ENCODE assay signal across 8 mouse cellular contexts in genomic region chr6:92184178-92184577, GRCm38 (mm10). TPM values are rescaled to one million over a fixed set of nuclear protein-coding genes. Genes with fewer than 3 reads are reported as not detected.
A peak's percentile ranks its signal among the peaks of the same experiment; 100 is the strongest.
DNase-seq lines count a peak whose midpoint lies in the region; ATAC-seq and TF ChIP-seq lines count a peak whose summit lies in the region.

No protein-coding gene starts in this region.

- H3K9ac ChIP-seq in forebrain, embryonic 13.5 days = peak overlapping the region; percentile 83
- peak overlapping the region; percentile 81 for H3K9ac ChIP-seq in limb, embryonic 14.5 days (ENCODE audit: low read depth, low read length, severe bottlenecking)

- WGBS in forebrain, embryonic 13.5 days = 6% methylated on average over 10 of the region's 10 CpGs
- WGBS in limb, embryonic 14.5 days = 7% methylated on average over 10 of the region's 10 CpGs

- H3K27me3 ChIP-seq in forebrain, embryonic 13.5 days = no peaks in the 10 kb centered on the region
- H3K27me3 ChIP-seq in limb, embryonic 14.5 days (ENCODE audit: control insufficient read depth, insufficient read depth, low read length) = no peaks in the 10 kb centered on the region

- peaks cover 42% of the 10 kb centered on the region for H3K36me3 ChIP-seq in forebrain, embryonic 13.5 days (ENCODE audit: poor library complexity, severe bottlenecking)
- peaks cover 23% of the 10 kb centered on the region for H3K36me3 ChIP-seq in limb, embryonic 14.5 days (ENCODE audit: control insufficient read depth, insufficient read depth, low read length)

- H3K4me3 ChIP-seq in forebrain, embryonic 13.5 days = peak overlapping the region; percentile 77
- H3K4me3 ChIP-seq in limb, embryonic 14.5 days (replicated peaks; ENCODE audit: low read length) = peak overlapping the region; percentile 74

- peak; percentile 14 for DNase-seq in kidney, adult 9 months
- DNase-seq in kidney, adult 18-20 months = no peak
- peak; percentile 28 for DNase-seq in MN1 (ENCODE audit: low spot score)
- DNase-seq in limb, embryonic 14.5 days (ENCODE audit: low spot score) = no peak
- no peak for DNase-seq in layer of hippocampus, adult 9-10 months (ENCODE audit: low spot score)
- DNase-seq in gastrocnemius, postnatal 10 days = no peak

- peak overlapping the region; percentile 57; the same call in 1 of the 2 replicates for H3K27ac ChIP-seq in forebrain, embryonic 13.5 days
- H3K27ac ChIP-seq in limb, embryonic 14.5 days (replicated peaks; ENCODE audit: low read depth, low read length) = no peak overlapping the region

- H3K4me2 ChIP-seq in forebrain, embryonic 13.5 days = peak overlapping the region; percentile 77
- peak overlapping the region; percentile 85 for H3K4me2 ChIP-seq in limb, embryonic 14.5 days (replicated peaks; ENCODE audit: low read depth, low read length, severe bottlenecking)

- ATAC-seq in forebrain, embryonic 13.5 days = peak; percentile 84
- ATAC-seq in limb, embryonic 14.5 days (ENCODE audit: low FRiP score, low read depth) = 0 out of 2 replicates have a peak, but pooled peaks have one; percentile 31
- peak; percentile 17; the same call in 1 of the 2 replicates for ATAC-seq in neutrophil, adult 5-6 weeks (ENCODE audit: extremely low read depth, insufficient number of reproducible peaks, low FRiP score, poor library complexity, severe bottlenecking)

- no peaks in the 10 kb centered on the region; the same call in 1 of the 2 replicates for H3K9me3 ChIP-seq in forebrain, embryonic 13.5 days (replicated peaks)
- H3K9me3 ChIP-seq in limb, embryonic 14.5 days (ENCODE audit: control insufficient read depth, low read length) = 0 out of 2 replicates have a peak, but pooled peaks cover 5% of the 10 kb centered on the region

- TF ChIP-seq POLR2A in limb, embryonic 14.5 days (IDR thresholded peaks at IDR 0.05; ENCODE audit: borderline replicate concordance, extremely low read depth, insufficient read depth, insufficient read length) = no peak

- H3K4me1 ChIP-seq in forebrain, embryonic 13.5 days = peaks cover 16% of the 10 kb centered on the region
- peaks cover 7% of the 10 kb centered on the region for H3K4me1 ChIP-seq in limb, embryonic 14.5 days (ENCODE audit: control insufficient read depth, insufficient read depth, low read length)

RNA-seq across cellular contexts. Expression of gene Mrps25, which starts 0.3 kb away (rescaled TPM):
- 65.7 and 73.5 TPM in 2 replicates for polyA plus RNA-seq in forebrain, embryonic 13.5 days (2015; fragmentation: Nextera tagmentation; extraction: Ambion mirVana)
- 26.7 and 45.0 TPM in 2 replicates for polyA plus RNA-seq in limb, embryonic 14.5 days (2012; rRNA removed)
- 61.1 and 67.9 TPM in 2 replicates for polyA plus RNA-seq in limb, embryonic 14.5 days (2014; fragmentation: Nextera tagmentation; extraction: Ambion mirVana)
- 19.2 and 19.3 TPM in 2 replicates for total RNA-seq in neutrophil, adult 5-6 weeks (2017)
- 10 to 100 TPM; 30.3 to 34.0 TPM for total RNA-seq in gastrocnemius, postnatal 10 days (2021)

RNA-seq across cellular contexts. Expression of gene Rbsn, which starts 30.5 kb away (rescaled TPM):
- polyA plus RNA-seq in forebrain, embryonic 13.5 days (2015; fragmentation: Nextera tagmentation; extraction: Ambion mirVana) = 35.6 and 37.7 TPM in 2 replicates
- polyA plus RNA-seq in limb, embryonic 14.5 days (2012; rRNA removed) = 17.1 and 17.3 TPM in 2 replicates
- 19.1 and 19.9 TPM in 2 replicates for polyA plus RNA-seq in limb, embryonic 14.5 days (2014; fragmentation: Nextera tagmentation; extraction: Ambion mirVana)
- 24.3 and 29.8 TPM in 2 replicates for total RNA-seq in neutrophil, adult 5-6 weeks (2017)
- 10 to 100 TPM; 16.6 to 16.8 TPM for total RNA-seq in gastrocnemius, postnatal 10 days (2021)

Comparison
In these comparisons a context has a peak if more than half of its experiments do, and no peak if none do; other contexts are left out.
1. DNase-seq: peak in kidney, adult 9 months (single experiment) and MN1 (single experiment); none in kidney, adult 18-20 months (single experiment), limb, embryonic 14.5 days (single experiment), layer of hippocampus, adult 9-10 months (single experiment) and gastrocnemius, postnatal 10 days (single experiment).
2. ATAC-seq: peak in every context shown above with its lines; median percentile 84 in forebrain, embryonic 13.5 days; 31 in limb, embryonic 14.5 days; 17 in neutrophil, adult 5-6 weeks.